Mouse (Mus musculus): ENCODE results near the gene Maco1.

DNA sequence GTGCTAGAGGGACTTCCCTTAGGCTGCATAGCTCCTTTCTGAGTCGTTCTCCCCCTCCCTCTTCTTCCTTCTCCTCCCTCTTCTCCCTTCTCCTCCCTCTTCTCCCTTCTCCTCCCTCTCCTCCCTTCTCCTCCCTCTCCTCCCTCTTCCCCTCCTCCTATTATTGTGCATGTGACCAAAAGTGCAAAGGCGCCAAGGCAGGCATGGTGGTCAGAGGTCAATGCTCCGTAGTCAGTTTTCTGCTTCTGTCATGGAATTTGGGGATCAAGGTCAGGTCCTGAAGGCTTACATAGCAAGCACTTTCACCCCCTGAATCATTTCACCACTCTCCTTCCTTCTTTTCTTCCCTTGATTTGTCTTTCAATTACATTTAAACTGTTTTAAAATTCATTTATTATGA is 54.3 kb downstream of the Maco1 start:
- TF ChIP-seq TAL1 (IDR thresholded peaks at IDR 0.05; ENCODE audit: low read length), result no peak
- no peak for TF ChIP-seq GATA1 (IDR thresholded peaks at IDR 0.05; ENCODE audit: low read length)

All from erythroblast, embryonic 14.5 days (primary cell).